Mouse (Mus musculus) right cerebral cortex, adult 2 months (tissue): ENCODE measurements at regions not wholly inside any gene's neighbourhood (a gene's known extent, or its start where the extent isn't known, plus 50 kb on each side); places are given as distances from the start of the nearest gene placed in this dataset.
"Not testable (repeated sequence)": the region's sequence is repeated elsewhere in the genome, so short reads cannot be mapped to it uniquely, and the experiment has no call there.

Experiments used
- DNase-seq, 2 experiments: peaks; one replicate each; pipeline ENCODE4 v3.0.0; 2021 to 2022; ENCODE audit warnings: low spot score in 2 of 2

GRCm38 (mm10) chr6:3201507-3201906, 197.9 kb downstream of the Samd9l start:
- DNase-seq, result not testable (repeated sequence)

DNA sequence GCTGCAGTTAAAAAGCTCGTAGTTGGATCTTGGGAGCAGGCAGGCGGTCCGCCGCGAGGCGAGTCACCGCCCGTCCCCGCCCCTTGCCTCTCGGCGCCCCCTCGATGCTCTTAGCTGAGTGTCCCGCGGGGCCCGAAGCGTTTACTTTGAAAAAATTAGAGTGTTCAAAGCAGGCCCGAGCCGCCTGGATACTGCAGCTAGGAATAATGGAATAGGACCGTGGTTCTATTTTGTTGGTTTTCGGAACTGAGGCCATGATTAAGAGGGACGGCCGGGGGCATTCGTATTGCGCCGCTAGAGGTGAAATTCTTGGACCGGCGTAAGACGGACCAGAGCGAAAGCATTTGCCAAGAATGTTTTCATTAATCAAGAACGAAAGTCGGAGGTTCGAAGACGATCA, 198.3 kb downstream of the Samd9l start:
- DNase-seq, result peak in 1 of 2 experiments; percentile 51

DNA sequence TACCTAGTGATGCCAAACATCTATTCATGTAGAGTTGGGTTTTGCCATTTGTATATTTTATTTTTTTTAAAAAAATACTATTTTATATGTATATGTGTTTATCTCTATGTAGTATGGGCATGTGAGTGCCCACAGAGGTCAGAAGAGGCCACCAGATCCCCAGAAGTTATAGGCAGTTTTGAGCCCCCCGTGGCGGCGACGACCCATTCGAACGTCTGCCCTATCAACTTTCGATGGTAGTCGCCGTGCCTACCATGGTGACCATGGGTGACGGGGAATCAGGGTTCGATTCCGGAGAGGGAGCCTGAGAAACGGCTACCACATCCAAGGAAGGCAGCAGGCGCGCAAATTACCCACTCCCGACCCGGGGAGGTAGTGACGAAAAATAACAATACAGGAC, 198.8 kb downstream of the Samd9l start:
- DNase-seq, result peak; percentile 17 to 46

GRCm38 (mm10) chr6:3192424-3192820, 206.9 kb downstream of the Samd9l start:
- DNase-seq, result not testable (repeated sequence)

DNA sequence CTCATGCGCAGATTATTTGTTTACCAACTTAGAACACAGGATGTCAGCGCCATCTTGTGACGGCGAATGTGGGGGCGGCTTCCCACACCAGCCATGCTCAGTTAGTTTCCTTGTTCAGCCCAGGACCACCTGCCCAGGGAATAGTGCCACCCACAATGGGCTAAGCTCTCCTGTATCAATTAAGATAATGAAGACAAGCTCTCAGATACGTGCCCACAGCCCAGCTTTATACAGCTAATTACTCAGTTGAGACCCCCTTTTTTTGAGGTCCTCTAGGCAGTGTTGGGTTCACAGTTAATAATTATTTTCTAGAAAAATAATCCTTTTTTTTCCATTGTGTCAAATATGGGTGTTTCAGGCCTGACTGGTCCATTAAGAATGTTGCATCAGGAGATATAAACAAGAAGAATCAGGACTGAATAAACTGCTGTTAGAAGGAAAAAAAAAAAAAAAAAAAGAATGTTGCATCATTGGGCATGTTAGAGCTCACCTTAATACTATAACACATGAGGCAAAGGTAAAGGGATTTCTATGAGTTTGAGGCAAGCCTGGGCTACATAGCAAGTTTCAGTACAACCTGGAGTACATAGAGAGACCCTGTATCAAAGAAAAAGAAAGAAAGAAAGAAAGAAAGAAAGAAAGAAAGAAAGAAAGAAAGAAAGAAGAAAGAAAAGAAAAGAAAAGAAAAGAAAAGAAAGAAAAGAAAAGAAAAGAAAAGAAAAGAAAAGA, 207.5 kb downstream of the Samd9l start:
- not testable (repeated sequence) for DNase-seq

- DNase-seq, result peak; percentile 7 to 21
Observed at GRCm38 (mm10) chr6:3183819-3184199, 215.6 kb downstream of the Samd9l start.

DNA sequence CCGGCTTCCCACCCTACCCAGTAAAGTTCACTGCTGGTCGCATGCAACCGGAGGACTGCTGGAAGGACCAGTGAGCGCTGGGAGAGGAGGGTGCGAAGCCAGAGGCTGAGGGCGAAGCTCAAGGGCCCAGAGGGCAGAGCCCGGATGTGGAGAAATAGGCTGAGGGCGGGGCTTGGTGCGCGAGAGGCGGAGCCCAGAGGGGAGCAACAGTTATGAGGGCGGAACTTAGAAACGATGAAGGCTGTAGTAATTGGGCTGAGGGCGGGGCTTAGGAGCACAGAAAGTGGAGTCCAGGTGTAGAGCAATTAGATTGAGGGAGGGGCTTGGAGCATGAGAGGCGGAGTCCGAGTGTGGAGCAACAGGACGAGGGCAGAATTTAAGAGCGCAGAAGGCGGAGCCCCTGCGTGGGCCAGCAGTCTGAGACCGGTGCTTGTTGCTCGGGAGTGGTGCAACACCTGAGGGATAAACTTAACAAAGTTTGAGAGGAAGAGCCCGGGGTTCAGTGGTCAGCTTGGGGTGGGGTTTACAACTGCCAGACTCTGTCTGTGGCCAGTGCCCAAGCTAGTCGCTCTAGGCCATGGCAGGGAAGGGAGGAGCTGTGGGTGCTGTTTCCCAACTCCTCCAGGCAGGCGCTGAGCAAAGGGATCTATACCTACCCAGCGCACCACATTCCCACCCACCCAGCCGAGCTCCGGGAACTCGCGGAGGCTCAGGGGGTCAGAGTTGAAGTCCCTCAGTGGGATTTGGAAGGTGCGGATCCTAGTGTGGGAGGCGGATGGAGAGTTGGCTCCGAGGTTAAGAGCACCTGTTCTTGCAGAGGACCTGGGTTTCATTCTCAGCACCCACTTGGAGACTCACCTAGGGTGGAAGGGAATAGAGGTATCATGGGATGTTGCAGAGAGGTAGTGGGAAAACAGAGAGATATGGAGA, 216.2 kb downstream of the Samd9l start:
- no peak for DNase-seq

DNA sequence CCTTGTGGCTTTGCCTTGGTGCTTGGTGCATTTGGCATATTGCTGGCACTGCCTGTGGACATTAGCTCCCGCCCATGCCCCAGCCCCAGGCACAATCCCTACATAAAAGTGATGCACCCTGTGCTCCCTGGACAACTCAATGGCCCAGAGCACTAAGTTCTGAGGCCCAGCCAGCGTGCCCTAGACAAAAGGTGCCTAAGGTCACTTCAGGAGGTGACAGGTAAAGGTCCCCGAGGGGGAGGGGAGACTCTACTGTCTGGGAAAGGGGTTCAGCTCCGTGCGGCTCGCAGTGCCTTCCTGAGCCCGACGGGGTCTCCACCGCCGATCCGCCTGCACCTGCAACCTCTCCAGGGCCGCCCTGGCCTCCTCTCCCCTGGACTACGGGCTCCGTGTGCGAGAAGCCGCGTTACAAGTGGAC, 216.9 kb downstream of the Samd9l start:
- DNase-seq, result not testable (repeated sequence)

DNA sequence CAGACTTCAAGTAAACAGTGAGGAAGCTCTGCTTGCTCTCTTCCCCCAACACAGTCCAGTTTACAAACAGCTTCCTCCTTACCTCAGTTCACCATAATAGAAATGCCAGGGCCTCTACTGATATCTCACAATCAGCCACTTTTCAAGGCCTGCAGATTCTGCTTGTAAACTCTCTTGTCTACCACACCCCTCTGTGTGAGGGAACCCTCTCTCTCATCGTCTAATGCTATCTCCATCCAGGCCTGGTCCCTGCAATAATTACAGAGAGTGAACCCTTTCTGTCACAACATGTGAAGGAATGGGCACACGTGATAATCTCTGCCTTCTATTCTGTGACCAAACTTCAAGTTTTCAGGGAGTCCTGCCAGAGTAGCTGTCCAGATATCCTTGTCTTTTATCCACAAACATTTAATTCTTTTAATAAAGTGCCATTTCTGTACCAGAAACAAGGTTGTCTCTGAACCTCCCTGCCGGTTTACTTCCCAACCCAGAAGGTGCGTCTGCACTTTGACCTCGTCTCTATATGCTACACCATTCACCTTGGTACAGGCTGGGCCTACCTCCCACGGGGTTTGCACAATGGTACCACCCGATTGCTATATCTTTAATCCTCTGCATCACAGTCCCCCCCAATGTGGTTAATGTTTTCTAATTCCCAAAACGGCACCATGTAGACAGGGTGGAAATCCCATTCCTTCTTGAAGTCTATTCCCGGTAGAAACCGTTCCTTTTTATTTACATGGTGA, 219.6 kb downstream of the Samd9l start:
- not testable (repeated sequence) for DNase-seq

DNA sequence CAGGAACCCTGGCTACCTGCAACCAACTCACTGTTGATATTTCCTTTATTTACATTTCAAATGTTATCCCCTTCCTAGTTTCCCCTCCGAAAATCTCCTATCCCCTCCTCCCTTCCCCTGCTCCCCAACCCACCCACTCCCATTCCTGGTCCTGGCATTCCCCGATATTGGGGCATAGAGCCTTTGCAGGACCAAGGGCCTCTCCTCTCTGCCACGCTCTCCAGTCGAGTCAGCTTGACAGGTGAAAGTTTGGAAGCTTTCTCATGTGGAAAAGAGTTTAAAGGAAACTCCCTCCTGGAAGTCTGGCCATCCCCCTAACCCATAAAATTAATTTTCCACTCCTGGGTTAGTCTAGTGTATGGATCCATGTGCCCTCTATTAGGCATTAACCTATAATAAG, 229.9 kb downstream of the Samd9l start:
- DNase-seq, result not testable (repeated sequence)

- not testable (repeated sequence) for DNase-seq
Observed at GRCm38 (mm10) chr6:3166149-3166548, 233.2 kb downstream of the Samd9l start.

DNA sequence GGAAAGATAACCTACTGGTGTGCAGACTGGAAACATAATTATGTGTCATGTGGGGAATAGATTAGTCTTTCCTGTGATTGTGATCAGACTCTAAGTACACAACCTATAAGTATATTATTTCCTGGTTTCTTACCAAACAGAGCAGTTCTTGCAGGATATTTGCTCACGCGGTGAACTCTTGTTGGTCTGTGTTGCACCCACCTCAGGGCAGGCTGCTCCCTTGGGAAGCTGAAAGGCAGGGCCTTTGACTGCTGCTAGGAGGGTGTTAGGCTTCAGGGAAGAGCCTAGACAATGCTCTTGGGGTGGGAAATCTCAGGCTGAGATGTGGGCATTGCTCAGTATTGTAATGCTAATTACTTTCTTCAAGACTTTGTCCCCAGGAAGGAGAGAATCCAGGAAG, 247.5 kb downstream of the Samd9l start:
- DNase-seq, result not testable (repeated sequence)

DNA sequence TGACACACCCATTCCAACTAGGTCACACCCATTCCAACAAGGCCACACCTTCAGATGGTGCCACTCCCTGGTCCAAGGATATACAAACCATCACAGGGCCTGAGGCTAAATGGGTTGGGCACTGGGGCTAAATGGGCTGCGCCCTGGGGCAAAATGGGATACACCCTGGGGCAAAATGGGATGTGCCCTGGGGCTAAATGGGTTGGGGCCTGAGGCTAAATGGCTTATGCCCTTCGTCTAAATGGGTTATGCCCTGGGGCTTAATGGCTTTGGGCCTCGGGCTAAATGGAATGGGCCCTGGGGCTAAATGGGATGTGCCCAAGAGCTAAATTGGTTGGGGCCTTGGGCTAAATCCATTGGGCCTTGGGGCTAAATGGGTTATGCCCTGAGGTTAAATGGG, 261.5 kb downstream of the Samd9l start:
- DNase-seq, result not testable (repeated sequence)

- DNase-seq, result not testable (repeated sequence)
Observed at GRCm38 (mm10) chr6:3133763-3134162, 265.6 kb downstream of the Samd9l start.

GRCm38 (mm10) chr6:3116296-3116695, 283.1 kb downstream of the Samd9l start:
- DNase-seq, result not testable (repeated sequence)
